Mouse (Mus musculus) liver, embryonic 11.5 days (tissue): ENCODE results near the gene Olfr1440. TPM values are rescaled to one million over a fixed set of nuclear protein-coding genes. Genes with fewer than 3 reads are reported as not detected.
A peak's percentile ranks its signal among the peaks of the same experiment; 100 is the strongest.

Experiments used
- ATAC-seq: fragments of 200-750 bp; cut with Nextera tagmentation; replicated peaks from 2 replicates; pipeline ENCODE4 v1.8.0; 2017; ENCODE audit warnings: moderate number of reproducible peaks, mild to moderate bottlenecking, moderate TSS enrichment, moderate library complexity; ENCODE audit not compliant: low FRiP score
- DNase-seq: peaks from one replicate; pipeline ENCODE4 v3.0.0-alpha.2; 2017; ENCODE audit warnings: low spot score
- H3K27ac ChIP-seq: fragments of 300-500 bp; sonication (generic); 2 replicates; pipeline ENCODE4 v1.5.1; 2014; ENCODE audit warnings: mild to moderate bottlenecking, low read depth, low read length, control low read depth
- H3K27me3 ChIP-seq: fragments of 300-500 bp; sonication (generic); replicated peaks from 2 replicates; pipeline ENCODE4 v1.6.1; 2014; ENCODE audit warnings: low read length, mixed read lengths; ENCODE audit not compliant: control insufficient read depth, insufficient read depth
- H3K36me3 ChIP-seq: fragments of 300-500 bp; sonication (generic); 2 replicates; pipeline ENCODE4 v1.6.1; 2014; ENCODE audit warnings: mild to moderate bottlenecking, low read length, moderate library complexity, mixed read lengths; ENCODE audit not compliant: control insufficient read depth, insufficient read depth
- H3K4me1 ChIP-seq: fragments of 300-500 bp; sonication (generic); replicated peaks from 2 replicates; pipeline ENCODE4 v1.6.1; 2014; ENCODE audit warnings: low read length, mixed read lengths; ENCODE audit not compliant: control insufficient read depth, insufficient read depth
- H3K4me2 ChIP-seq: fragments of 300-500 bp; sonication (generic); 2 replicates; pipeline ENCODE4 v1.6.1; 2014; ENCODE audit warnings: mild to moderate bottlenecking, control low read depth, moderate library complexity
- H3K4me3 ChIP-seq: fragments of 300-500 bp; sonication (generic); 2 replicates; pipeline ENCODE4 v1.5.1; 2014; ENCODE audit warnings: low read depth, low read length, control low read depth
- H3K9ac ChIP-seq: fragments of 300-500 bp; sonication (generic); 2 replicates; pipeline ENCODE4 v1.6.1; 2014; ENCODE audit warnings: low read depth, low read length, control low read depth
- H3K9me3 ChIP-seq: fragments of 300-500 bp; sonication (generic); 2 replicates; pipeline ENCODE4 v1.6.1; 2016; ENCODE audit warnings: low read length, inconsistent platforms, mixed read lengths; ENCODE audit not compliant: control insufficient read depth
- WGBS: fragments of 180-500 bp; shearing (Covaris S2); extraction: QIAGEN DNeasy Blood & Tissue Kit; methylation state at CpG from one replicate; pipeline ENCODE4 v1.1.7; 2014; 5-methylcytosine and 5-hydroxymethylcytosine counted together
- polyA plus RNA-seq: library from polyadenylated mRNA; unstranded; fragments of >200 nt; fragmentation: Nextera tagmentation; extraction: Ambion mirVana; gene quantifications from 2 replicates; pipeline ENCODE4 v1.2.1, GENCODE M21; 2014

Olfr1440 gene
- polyA plus RNA-seq, 1 experiment from 2014 or later: not detected

DNA sequence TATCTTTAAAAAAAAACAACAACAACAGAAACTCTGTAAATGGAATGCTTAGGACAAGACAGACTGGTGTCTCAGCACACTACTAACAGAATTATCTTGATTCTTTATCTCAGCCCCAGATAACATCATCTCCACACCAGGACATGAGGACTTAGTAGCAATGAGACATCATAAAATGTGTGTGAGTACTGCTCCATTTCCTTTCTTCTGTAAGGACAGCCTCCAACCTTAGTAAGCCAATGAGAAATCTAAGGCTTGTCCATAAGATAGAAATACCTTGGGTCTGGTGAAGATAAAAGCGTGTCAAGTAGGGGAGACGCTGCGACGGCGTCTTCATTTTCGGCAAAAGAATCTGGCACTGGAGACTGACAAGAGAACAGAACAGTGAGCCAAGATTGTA lies 40.5 kb downstream of the Olfr1440 start, which contains the start of gene Pfpl:
Gene Pfpl (plus strand): TSS at position 301 of the 400 bp plus-strand sequence.
- ATAC-seq (no peak), DNase-seq (no peak)
- H3K9me3 ChIP-seq: no peaks in the 10 kb centered on the region
- no peaks in the 10 kb centered on the region for H3K4me1 ChIP-seq
- no peak within 1 kb of the TSS for H3K27ac ChIP-seq
- H3K27me3 ChIP-seq: no peaks in the 10 kb centered on the region
- WGBS: 90% methylated on average over 6 of the region's 6 CpGs
- H3K4me2 ChIP-seq: no peak within 1 kb of the TSS
- no peak within 1 kb of the TSS for H3K9ac ChIP-seq
- H3K36me3 ChIP-seq: no peaks in the 10 kb centered on the region
- no peak within 1 kb of the TSS for H3K4me3 ChIP-seq

DNA sequence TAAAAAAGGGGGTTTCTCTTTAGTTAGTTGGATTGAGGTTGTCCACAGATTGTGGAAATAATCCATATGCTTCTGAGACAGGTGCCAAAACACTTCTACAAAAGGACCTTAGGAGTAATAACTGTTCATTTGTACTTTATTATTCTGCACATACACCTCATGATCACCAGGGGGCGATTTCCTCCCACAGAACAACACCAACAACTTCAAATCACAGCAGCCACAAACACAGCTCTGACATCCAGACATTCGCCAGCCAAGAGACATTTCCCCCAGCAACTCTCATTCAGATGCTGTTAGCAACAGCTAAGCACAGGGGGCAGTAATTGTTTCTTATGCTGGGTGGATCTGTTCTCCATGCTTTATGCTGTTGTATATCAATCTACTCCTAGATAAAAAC lies 46.0 kb downstream of the Olfr1440 start:
- no peak overlapping the region for H3K9ac ChIP-seq
- H3K27ac ChIP-seq: no peak overlapping the region
- H3K4me1 ChIP-seq: no peaks in the 10 kb centered on the region
- H3K9me3 ChIP-seq: no peaks in the 10 kb centered on the region
- WGBS: 17% methylated on average over 2 of the region's 2 CpGs
- H3K36me3 ChIP-seq: no peaks in the 10 kb centered on the region
- no peak overlapping the region for H3K4me3 ChIP-seq
- no peak overlapping the region for H3K4me2 ChIP-seq
- H3K27me3 ChIP-seq: no peaks in the 10 kb centered on the region
- DNase-seq (no peak), ATAC-seq (no peak)

DNA sequence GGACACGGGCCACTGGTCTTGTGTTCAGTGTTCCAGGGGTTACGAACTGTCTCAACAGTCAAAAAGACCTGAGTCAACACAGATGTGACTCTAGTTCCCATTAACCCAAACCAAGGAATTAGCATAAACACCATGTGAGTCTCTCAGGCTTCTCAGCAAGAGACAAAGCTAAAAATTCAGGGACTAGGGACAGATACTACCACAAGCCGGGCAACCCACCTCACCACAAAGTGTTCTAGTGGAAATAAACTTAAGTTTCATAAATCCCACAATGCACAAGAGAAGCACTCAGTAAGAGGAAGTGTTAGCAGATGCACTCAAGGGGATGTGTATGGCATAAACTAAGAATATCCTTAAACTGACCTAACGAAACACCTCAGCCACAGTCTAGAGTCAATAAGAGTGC lies 47.9 kb downstream of the Olfr1440 start:
- Histone ChIP-seq H3K27me3 (no peaks in the 10 kb centered on the region), H3K36me3 (no peaks in the 10 kb centered on the region), H3K27ac (no peak overlapping the region), H3K4me2 (no peak overlapping the region), H3K9ac (no peak overlapping the region), H3K4me1 (no peaks in the 10 kb centered on the region), H3K4me3 (no peak overlapping the region), H3K9me3 (no peaks in the 10 kb centered on the region)
- no peak for DNase-seq
- no peak for ATAC-seq
- 71% methylated on average over 4 of the region's 4 CpGs for WGBS

DNA sequence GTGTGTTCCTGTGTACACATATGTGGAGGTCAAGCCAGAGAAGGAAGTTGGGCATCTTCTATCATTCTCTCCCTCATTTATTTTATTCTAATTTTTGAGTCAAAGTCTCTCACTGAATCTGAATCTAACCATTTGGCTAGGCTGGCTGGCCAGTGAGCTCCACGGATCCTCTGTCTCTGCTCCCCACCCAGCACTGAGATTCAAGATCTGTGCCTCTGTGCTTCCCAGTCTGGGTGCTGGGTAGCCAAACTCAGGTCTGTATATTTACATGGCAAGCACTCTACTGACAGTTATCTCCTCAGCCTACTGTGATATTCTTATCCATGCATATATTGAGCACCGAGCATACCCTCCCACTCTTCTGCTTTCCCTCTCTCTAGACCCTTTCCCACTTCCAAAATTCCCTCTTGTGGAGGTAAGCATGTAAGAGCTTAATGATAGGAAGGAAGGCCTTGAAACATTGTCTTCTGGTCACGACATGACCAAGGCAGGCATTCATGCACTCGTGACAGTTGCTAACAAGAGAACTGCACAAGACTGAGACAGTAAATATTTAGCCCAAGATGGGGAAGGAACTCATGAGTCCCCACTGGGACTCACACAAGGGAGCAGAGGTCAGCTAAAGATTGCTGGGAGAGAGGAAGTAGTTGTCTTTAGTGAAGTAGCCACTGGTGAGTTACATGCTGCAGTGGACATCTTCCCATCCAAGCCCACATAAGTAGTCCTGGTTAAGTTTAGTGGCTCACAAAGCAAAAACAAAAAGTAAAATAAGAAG lies 48.9 kb downstream of the Olfr1440 start:
- 59% methylated on average over 4 of the region's 4 CpGs for WGBS
- H3K4me2 ChIP-seq: no peak overlapping the region
- H3K36me3 ChIP-seq: no peaks in the 10 kb centered on the region
- no peaks in the 10 kb centered on the region for H3K4me1 ChIP-seq
- DNase-seq (no peak), ATAC-seq (no peak)
- no peak overlapping the region for H3K9ac ChIP-seq
- no peak overlapping the region for H3K4me3 ChIP-seq
- H3K9me3 ChIP-seq: no peaks in the 10 kb centered on the region
- H3K27me3 ChIP-seq: no peaks in the 10 kb centered on the region
- H3K27ac ChIP-seq: no peak overlapping the region

DNA sequence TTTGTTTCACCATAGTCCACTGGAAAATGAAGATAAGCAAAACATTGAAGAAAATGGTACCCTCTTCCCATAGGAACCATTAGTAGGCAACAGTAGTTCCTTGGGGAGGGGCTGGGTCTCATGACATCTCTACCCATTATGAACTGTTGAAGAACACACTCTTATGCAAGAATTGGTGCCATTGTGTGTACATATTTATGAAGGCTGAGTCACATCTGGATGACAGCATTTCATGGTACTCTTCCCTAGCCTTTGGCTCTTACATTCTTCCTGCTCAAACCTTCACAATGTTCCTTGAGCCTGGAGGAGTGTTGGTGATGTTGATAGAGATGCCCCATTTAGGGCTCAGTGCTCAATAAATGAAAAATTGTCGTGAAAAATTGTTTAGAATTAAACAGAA lies 52.5 kb downstream of the Olfr1440 start:
- Histone ChIP-seq H3K36me3 (no peaks in the 10 kb centered on the region), H3K4me3 (no peak overlapping the region), H3K4me2 (no peak overlapping the region), H3K27me3 (no peaks in the 10 kb centered on the region), H3K9ac (no peak overlapping the region), H3K27ac (no peak overlapping the region), H3K4me1 (no peaks in the 10 kb centered on the region), H3K9me3 (no peaks in the 10 kb centered on the region)
- no peak for DNase-seq
- 42% methylated on average over 1 of the region's 1 CpGs for WGBS
- ATAC-seq: no peak

DNA sequence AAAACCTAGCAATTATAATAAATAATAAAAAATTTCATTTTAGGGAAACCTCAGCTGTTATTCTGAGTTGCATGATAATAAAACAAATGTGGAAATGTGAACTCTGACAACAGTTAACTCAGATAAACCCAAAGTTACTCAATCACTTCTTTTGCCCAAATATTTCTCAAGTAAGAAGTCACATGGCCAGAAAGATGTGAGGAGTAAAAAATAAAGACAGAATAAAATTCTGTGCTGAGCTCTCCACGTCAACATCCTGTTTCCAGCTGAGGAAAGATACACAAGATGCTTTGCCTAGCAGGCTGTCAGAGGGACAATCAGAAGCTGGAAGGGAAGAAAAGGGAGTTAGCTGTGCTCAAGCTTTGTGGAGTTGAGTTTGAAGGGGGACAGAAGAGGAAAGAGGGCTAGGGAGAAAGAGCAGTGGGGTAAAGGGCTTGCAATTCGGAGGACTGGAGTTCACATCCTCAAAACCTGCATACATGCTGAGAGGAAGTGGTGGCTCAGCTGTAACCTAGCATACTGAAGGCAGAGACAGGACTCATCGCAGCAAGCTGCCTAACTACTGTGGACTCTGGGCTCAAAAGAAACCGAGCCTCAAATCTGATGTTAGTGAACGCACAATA lies 53.1 kb downstream of the Olfr1440 start:
- WGBS: 52% methylated on average over 5 of the region's 5 CpGs
- ATAC-seq: no peak
- no peaks in the 10 kb centered on the region for H3K36me3 ChIP-seq
- no peaks in the 10 kb centered on the region for H3K4me1 ChIP-seq
- H3K27ac ChIP-seq: no peak overlapping the region
- no peaks in the 10 kb centered on the region for H3K9me3 ChIP-seq
- DNase-seq: no peak
- H3K4me2 ChIP-seq: no peak overlapping the region
- no peaks in the 10 kb centered on the region for H3K27me3 ChIP-seq
- no peak overlapping the region for H3K4me3 ChIP-seq
- H3K9ac ChIP-seq: no peak overlapping the region

DNA sequence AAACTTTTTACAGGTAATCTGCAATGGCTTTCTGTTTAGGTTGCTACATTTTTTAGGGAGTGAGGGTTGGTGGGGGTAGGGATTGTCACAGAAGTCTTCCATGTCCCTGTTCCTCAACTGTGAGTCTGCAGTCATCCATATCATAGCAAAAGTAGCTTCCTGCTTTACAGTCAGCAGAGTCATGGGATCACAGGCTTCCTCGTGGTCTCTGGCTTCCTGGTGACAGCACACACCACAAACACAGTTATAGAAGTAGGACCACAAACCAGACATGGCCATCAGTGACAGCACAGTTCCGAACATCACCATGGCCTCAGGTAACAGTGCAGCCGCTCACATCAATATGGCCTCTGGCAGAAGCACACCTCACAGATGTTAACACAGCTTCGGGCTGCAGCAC lies 55.5 kb downstream of the Olfr1440 start:
- peak; percentile 20; the same call in 1 of the 2 replicates for ATAC-seq

DNA sequence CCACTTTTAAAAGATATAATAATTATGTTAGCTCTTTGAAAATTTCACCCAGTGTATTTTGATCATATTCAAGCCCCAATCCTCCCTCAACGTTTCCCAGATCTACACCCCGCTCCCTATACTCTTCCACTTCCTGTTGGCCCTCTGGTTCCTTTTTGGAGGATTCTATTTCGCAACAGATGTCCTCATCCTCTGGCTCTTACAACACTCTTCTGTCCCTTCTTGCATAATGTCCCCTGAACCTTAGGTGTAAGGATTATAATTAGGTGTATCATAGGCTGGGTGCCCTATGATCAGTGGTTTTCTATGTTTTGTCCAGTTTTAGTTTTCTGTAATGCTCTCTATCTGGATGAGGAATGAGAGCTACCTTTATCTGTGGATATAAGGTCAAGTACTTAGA lies 57.9 kb downstream of the Olfr1440 start:
- no peak overlapping the region for H3K9ac ChIP-seq
- no peak overlapping the region for H3K27ac ChIP-seq
- no peak overlapping the region for H3K4me2 ChIP-seq
- H3K4me1 ChIP-seq: no peaks in the 10 kb centered on the region
- ATAC-seq (no peak), DNase-seq (no peak)
- no peaks in the 10 kb centered on the region for H3K9me3 ChIP-seq
- H3K36me3 ChIP-seq: no peaks in the 10 kb centered on the region
- 64% methylated on average over 3 of the region's 3 CpGs for WGBS
- H3K4me3 ChIP-seq: no peak overlapping the region
- no peaks in the 10 kb centered on the region for H3K27me3 ChIP-seq

More for the DNA sequence above, 55.5 kb downstream of the Olfr1440 start:
- no peak for DNase-seq
- H3K27ac ChIP-seq: no peak overlapping the region
- no peaks in the 10 kb centered on the region for H3K4me1 ChIP-seq
- H3K36me3 ChIP-seq: no peaks in the 10 kb centered on the region
- no peak overlapping the region for H3K4me3 ChIP-seq
- H3K4me2 ChIP-seq: no peak overlapping the region
- no peaks in the 10 kb centered on the region for H3K27me3 ChIP-seq
- H3K9me3 ChIP-seq: no peaks in the 10 kb centered on the region
- no peak overlapping the region for H3K9ac ChIP-seq
- WGBS: 53% methylated on average over 4 of the region's 4 CpGs
